Mouse (Mus musculus) midbrain, embryonic 12.5 days (tissue): Measurements from ENCODE around the gene Pvalb. TPM values are rescaled to one million over a fixed set of nuclear protein-coding genes. Genes with fewer than 3 reads are reported as not detected.

Experiments used
- ATAC-seq: fragments of 200-750 bp; cut with Nextera tagmentation; 2 replicates; pipeline ENCODE4 v1.8.0; 2017; ENCODE audit warnings: low read depth, moderate TSS enrichment, moderate library complexity; ENCODE audit not compliant: low FRiP score
- H3K27ac ChIP-seq: fragments of 300-500 bp; sonication (generic); replicated peaks from 2 replicates; pipeline ENCODE4 v1.5.1; 2016; ENCODE audit warnings: mild to moderate bottlenecking
- H3K27me3 ChIP-seq: fragments of 300-500 bp; sonication (generic); 2 replicates; pipeline ENCODE4 v1.6.1; 2016; ENCODE audit warnings: mild to moderate bottlenecking
- H3K36me3 ChIP-seq: fragments of 300-500 bp; sonication (generic); 2 replicates; pipeline ENCODE4 v1.6.1; 2016
- H3K4me1 ChIP-seq: fragments of 300-500 bp; sonication (generic); 2 replicates; pipeline ENCODE4 v1.6.1; 2016
- H3K4me2 ChIP-seq: fragments of 300-500 bp; sonication (generic); replicated peaks from 2 replicates; pipeline ENCODE4 v1.6.1; 2016; ENCODE audit warnings: mild to moderate bottlenecking, moderate library complexity
- H3K4me3 ChIP-seq: fragments of 300-500 bp; sonication (generic); 2 replicates; pipeline ENCODE4 v1.5.1; 2016; ENCODE audit warnings: mild to moderate bottlenecking
- H3K9ac ChIP-seq: fragments of 300-500 bp; sonication (generic); replicated peaks from 2 replicates; pipeline ENCODE4 v1.6.1; 2016; ENCODE audit warnings: mild to moderate bottlenecking, moderate library complexity
- H3K9me3 ChIP-seq: fragments of 300-500 bp; sonication (generic); 2 replicates; pipeline ENCODE4 v1.6.1; 2016; ENCODE audit warnings: mild to moderate bottlenecking
- WGBS: fragments of 180-500 bp; shearing (Covaris S2); methylation state at CpG from one replicate; pipeline ENCODE4 v1.1.7; 2016; 5-methylcytosine and 5-hydroxymethylcytosine counted together
- polyA plus RNA-seq: library from polyadenylated mRNA; unstranded; fragments of >200 nt; fragmentation: Nextera tagmentation; extraction: Ambion mirVana; gene quantifications from 2 replicates; pipeline ENCODE4 v1.2.1, GENCODE M21; 2016

Gene Pvalb
- polyA plus RNA-seq, 1 experiment from 2014 or later, result 0.38 TPM

GRCm38 (mm10) chr15:78188546-78188945, 17.7 kb downstream of the Pvalb start:
- no peaks in the 10 kb centered on the region for H3K4me1 ChIP-seq
- 85% methylated on average over 3 of the region's 3 CpGs for WGBS
- H3K4me3 ChIP-seq, result no peak overlapping the region
- H3K9me3 ChIP-seq, result no peaks in the 10 kb centered on the region
- no peak overlapping the region for H3K4me2 ChIP-seq
- H3K9ac ChIP-seq, result no peak overlapping the region
- no peak overlapping the region for H3K27ac ChIP-seq
- no peaks in the 10 kb centered on the region for H3K36me3 ChIP-seq
- H3K27me3 ChIP-seq, result peaks cover 7% of the 10 kb centered on the region
- ATAC-seq, result no peak

- Histone ChIP-seq H3K27ac (no peak overlapping the region), H3K9me3 (no peaks in the 10 kb centered on the region), H3K9ac (no peak overlapping the region), H3K4me1 (peaks cover 8% of the 10 kb centered on the region), H3K27me3 (peaks cover 11% of the 10 kb centered on the region), H3K4me3 (no peak overlapping the region), H3K4me2 (no peak overlapping the region), H3K36me3 (no peaks in the 10 kb centered on the region)
- ATAC-seq, result no peak
- WGBS, result 78% methylated on average over 5 of the region's 5 CpGs
Observed at GRCm38 (mm10) chr15:78186906-78187305, 19.3 kb downstream of the Pvalb start.

- Histone ChIP-seq H3K36me3 (no peaks in the 10 kb centered on the region), H3K9me3 (no peaks in the 10 kb centered on the region), H3K4me3 (no peak overlapping the region), H3K4me1 (peaks cover 19% of the 10 kb centered on the region), H3K4me2 (no peak overlapping the region), H3K9ac (no peak overlapping the region), H3K27me3 (peaks cover 11% of the 10 kb centered on the region), H3K27ac (no peak overlapping the region)
- ATAC-seq, result no peak
- WGBS, result 88% methylated on average over 4 of the region's 4 CpGs
Observed at GRCm38 (mm10) chr15:78185609-78186008, 20.6 kb downstream of the Pvalb start.

GRCm38 (mm10) chr15:78184855-78185254, 21.3 kb downstream of the Pvalb start:
- Histone ChIP-seq H3K4me3 (no peak overlapping the region), H3K9me3 (no peaks in the 10 kb centered on the region), H3K4me1 (peaks cover 19% of the 10 kb centered on the region), H3K9ac (no peak overlapping the region), H3K27me3 (peaks cover 11% of the 10 kb centered on the region), H3K4me2 (peak overlapping the region; percentile 18), H3K36me3 (no peaks in the 10 kb centered on the region), H3K27ac (no peak overlapping the region)
- 5% methylated on average over 10 of the region's 10 CpGs for WGBS
- ATAC-seq, result peak; percentile 90

DNA sequence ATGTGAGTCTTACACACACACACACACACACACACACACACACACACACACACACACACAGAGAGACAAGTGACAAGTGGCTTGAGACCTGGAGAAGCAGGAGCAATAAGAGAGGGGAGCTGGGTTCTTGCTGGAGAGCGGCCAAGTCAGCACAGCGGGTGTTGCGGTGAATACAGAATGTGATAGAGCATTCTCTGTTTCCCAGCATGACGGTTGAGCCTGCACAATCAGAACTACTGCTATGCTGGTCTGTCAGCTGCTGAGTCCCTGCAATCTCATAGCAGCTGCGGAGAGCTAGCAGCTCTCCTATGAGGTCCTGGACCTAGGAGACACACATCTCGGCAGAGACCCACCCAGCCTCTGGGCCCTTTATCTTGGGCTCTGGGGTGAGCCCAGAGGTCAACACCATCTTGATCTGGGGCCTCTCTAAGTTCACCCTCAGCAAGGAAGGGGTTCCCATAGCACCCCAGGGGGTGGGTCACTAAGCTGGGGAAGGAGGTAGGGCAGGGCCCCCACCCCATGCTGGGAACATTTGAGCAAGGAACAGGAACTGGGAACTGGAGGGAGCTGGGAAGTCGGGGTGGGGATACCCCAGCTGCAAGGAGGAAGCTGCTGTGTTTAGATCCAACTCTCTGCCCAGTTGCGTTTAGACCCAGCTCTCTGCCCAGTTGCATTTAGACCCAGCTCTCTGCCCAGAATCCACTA, 24.3 kb downstream of the Pvalb start:
- ATAC-seq, result peak; percentile 44; the same call in 1 of the 2 replicates
- no peak overlapping the region for H3K9ac ChIP-seq
- H3K9me3 ChIP-seq, result no peaks in the 10 kb centered on the region
- WGBS, result 28% methylated on average over 8 of the region's 8 CpGs
- H3K4me3 ChIP-seq, result no peak overlapping the region
- no peaks in the 10 kb centered on the region for H3K36me3 ChIP-seq
- peaks cover 32% of the 10 kb centered on the region for H3K4me1 ChIP-seq
- peaks cover 11% of the 10 kb centered on the region for H3K27me3 ChIP-seq
- 0 out of 2 replicates have a peak overlapping the region, but pooled peaks have one; percentile 15 for H3K4me2 ChIP-seq
- peak overlapping the region; percentile 65 for H3K27ac ChIP-seq

GRCm38 (mm10) chr15:78179775-78180174, 26.4 kb downstream of the Pvalb start:
- Histone ChIP-seq H3K4me1 (peaks cover 37% of the 10 kb centered on the region), H3K36me3 (no peaks in the 10 kb centered on the region), H3K9me3 (no peaks in the 10 kb centered on the region), H3K27ac (no peak overlapping the region), H3K4me3 (no peak overlapping the region), H3K27me3 (peaks cover 11% of the 10 kb centered on the region), H3K4me2 (no peak overlapping the region), H3K9ac (no peak overlapping the region)
- WGBS, result 73% methylated on average over 3 of the region's 3 CpGs
- ATAC-seq, result no peak

DNA sequence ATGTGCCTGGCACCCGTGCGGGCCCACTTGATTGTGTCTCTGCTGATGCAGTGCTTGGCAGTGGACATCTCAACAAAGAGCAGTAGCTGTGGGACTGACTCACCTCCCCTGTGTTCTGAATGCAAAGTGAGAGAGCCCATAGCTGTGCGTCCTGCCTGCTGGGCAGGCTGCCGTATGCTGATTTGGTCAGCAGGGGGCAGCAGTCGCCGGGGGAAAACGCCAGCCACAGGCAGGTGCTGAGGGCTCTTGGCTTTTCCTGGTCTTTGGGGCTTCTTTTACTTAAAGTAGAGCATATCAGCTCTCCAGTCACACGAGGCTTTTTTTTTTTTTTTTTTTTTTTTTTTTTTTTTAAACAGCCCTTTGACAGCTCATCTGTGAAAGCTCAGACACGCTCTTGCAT, 27.8 kb downstream of the Pvalb start:
- Histone ChIP-seq H3K4me2 (peak overlapping the region; percentile 26; the same call in 1 of the 2 replicates), H3K27me3 (peaks cover 2% of the 10 kb centered on the region), H3K27ac (peak overlapping the region; percentile 16; the same call in 1 of the 2 replicates), H3K36me3 (no peaks in the 10 kb centered on the region), H3K4me1 (peaks cover 39% of the 10 kb centered on the region), H3K4me3 (no peak overlapping the region), H3K9ac (no peak overlapping the region), H3K9me3 (no peaks in the 10 kb centered on the region)
- no peak for ATAC-seq
- WGBS, result 7% methylated on average over 9 of the region's 9 CpGs

DNA sequence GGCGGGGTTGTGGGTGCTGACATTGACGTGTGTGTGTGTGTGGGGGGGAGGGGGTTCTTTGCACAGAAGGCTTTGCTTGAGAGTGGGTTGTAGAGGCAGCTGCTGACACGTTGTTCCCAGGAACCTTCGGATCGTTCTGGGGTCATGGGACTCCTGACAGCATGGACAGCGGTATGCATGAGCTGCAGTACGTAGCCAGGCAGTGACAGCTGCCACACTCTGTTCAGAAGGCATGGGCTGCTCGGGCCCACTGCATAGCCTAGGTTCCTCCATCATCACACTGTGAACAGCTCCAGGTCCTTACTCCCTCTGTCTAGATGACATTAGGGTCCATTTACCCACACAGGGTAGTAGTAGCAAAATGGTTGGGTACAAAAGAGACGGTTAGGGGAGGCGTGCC, 28.9 kb downstream of the Pvalb start:
- Histone ChIP-seq H3K27me3 (no peaks in the 10 kb centered on the region), H3K9me3 (no peaks in the 10 kb centered on the region), H3K4me2 (no peak overlapping the region), H3K4me3 (no peak overlapping the region), H3K36me3 (no peaks in the 10 kb centered on the region), H3K9ac (no peak overlapping the region), H3K4me1 (peaks cover 45% of the 10 kb centered on the region), H3K27ac (0 out of 2 replicates have a peak overlapping the region, but pooled peaks have one; percentile 16)
- ATAC-seq, result no peak
- 67% methylated on average over 10 of the region's 10 CpGs for WGBS

DNA sequence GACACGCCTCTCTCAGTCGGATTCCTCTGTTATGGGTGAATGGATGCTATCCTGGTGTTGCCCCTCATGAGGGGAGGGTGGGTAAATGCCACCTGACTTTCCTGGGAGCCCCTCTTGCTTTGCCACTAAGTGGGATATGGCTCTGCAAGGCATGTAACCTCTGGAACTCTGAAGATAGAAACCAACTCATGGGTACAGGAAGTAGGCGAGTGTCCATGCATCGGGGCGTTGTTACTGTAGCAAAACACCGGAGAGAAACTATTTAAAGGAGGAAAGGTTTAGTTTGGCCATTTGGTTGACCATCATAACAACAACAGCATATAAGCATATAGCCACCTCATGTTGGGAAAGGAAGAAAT, 31.3 kb downstream of the Pvalb start:
- Histone ChIP-seq H3K4me2 (peak overlapping the region; percentile 56), H3K4me1 (peaks cover 39% of the 10 kb centered on the region), H3K9me3 (no peaks in the 10 kb centered on the region), H3K9ac (peak overlapping the region; percentile 54), H3K36me3 (no peaks in the 10 kb centered on the region), H3K27me3 (no peaks in the 10 kb centered on the region), H3K27ac (peak overlapping the region; percentile 73), H3K4me3 (peak overlapping the region; percentile 44)
- no peak for ATAC-seq
- 73% methylated on average over 6 of the region's 6 CpGs for WGBS

DNA sequence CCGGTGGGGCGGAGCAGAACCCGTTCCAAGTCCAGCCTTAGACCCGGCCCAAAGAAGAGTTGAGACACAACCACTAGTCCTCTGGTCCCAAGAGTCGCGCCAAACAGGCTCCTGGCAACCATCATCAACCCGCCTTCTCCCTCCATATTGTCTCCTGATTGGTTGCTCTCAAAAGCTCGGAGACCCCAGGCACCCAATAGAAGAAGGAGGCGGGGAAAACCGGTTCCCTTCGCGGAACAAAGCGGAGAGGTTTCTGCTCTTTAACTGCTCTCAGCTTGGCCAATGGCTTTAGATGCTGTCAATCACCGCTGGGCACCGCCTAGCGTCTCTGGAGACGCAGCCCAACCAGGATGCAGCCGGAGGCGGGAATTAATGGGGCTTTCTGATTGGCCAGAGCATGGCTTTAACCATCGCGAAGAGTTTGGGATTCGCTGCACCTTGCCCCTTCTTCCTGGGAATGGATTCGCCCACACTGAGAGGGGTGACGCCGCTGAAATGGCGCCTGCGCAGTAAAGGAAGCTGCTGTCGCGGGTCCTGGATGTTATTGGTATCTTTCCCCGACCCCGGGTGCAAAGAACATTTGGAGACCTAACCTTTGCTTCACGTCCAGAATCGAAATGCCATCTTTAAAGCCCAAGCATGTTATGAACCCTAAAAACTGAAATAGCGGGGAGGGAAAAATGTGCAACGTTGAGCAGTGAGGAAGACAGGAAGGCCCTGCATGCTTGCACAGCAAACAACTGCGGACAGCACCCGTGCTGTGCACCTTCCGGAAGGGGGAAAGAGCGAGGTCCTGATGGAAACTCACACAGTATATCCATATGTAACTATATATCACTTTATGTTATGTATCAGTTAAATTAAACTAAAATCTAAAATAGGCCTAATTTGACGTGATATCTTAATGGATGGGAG, 32.0 kb downstream of the Pvalb start, which contains the start of gene Ift27:
Gene Ift27 (minus strand): TSS at position 136 of the 915 bp plus-strand sequence.
- Histone ChIP-seq H3K4me2 (peak within 1 kb of the TSS; percentile 84), H3K4me1 (peaks cover 39% of the 10 kb centered on the region), H3K9me3 (no peaks in the 10 kb centered on the region), H3K4me3 (peak within 1 kb of the TSS; percentile 67), H3K27me3 (no peaks in the 10 kb centered on the region), H3K9ac (peak within 1 kb of the TSS; percentile 74), H3K36me3 (no peaks in the 10 kb centered on the region), H3K27ac (peak within 1 kb of the TSS; percentile 73)
- WGBS, result 1% methylated on average over 40 of the region's 40 CpGs
- peak; percentile 96 for ATAC-seq

DNA sequence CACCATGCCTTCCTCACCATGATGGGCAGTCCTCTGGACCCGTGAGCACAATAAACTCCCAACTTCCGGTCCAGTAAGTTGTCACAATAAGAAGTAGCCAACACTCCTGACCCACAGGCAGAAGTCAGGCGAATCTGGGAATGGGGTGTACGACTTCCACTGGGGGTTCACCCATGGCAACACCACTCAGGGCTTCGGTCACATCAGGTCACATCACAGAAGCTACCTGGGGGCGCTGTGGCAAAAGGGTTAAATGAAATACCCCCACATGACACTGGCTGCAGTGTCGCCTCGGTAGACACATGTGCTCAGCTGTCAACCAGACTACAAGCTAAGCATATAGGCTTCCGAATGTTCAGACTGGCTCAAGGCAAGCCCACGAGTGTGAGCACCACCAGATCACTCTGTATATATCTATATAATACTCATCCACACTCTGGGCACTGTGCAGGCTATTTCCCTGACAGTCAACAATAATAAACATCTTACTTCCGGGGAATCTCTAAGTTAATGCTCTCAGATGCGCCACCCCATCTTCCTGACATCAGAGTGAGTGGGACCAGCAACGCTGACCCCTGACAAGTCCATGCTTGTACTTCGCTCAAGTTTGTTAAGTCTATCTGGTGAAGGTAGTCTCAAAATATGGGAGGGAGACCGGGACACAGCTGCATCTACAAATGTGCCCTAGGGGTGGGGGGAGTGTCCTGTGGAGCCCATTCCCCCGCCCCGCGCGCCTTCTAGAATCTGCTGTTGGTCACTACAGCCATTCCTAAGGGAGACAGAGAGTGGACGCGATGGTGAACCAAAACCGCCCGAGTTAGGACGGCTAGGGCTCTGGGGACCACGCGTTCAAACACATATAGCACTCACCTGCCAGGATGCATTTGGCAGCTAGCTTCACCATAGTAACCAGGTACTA, 33.0 kb downstream of the Pvalb start:
- Histone ChIP-seq H3K9me3 (no peaks in the 10 kb centered on the region), H3K36me3 (no peaks in the 10 kb centered on the region), H3K27me3 (no peaks in the 10 kb centered on the region), H3K4me1 (peaks cover 33% of the 10 kb centered on the region), H3K4me2 (peak overlapping the region; percentile 84), H3K4me3 (peak overlapping the region; percentile 67), H3K27ac (no peak overlapping the region), H3K9ac (peak overlapping the region; percentile 74)
- no peak; the same call in 1 of the 2 replicates for ATAC-seq
- 26% methylated on average over 26 of the region's 26 CpGs for WGBS
